Mouse (Mus musculus) liver, embryonic 15.5 days (tissue): ENCODE measurements around the gene Zfhx3. TPM values are rescaled to one million over a fixed set of nuclear protein-coding genes. Genes with fewer than 3 reads are reported as not detected.

ENCODE experiments used
- ATAC-seq: fragments of 200-750 bp; cut with Nextera tagmentation; 2 replicates; pipeline ENCODE4 v1.8.0; 2017; ENCODE audit warnings: moderate number of reproducible peaks, mild to moderate bottlenecking, moderate library complexity; ENCODE audit not compliant: insufficient read depth
- H3K27ac ChIP-seq: fragments of 300-500 bp; sonication (generic); replicated peaks from 2 replicates; pipeline ENCODE4 v1.5.1; 2015; ENCODE audit warnings: mild to moderate bottlenecking, inconsistent platforms
- H3K27me3 ChIP-seq: fragments of 300-500 bp; sonication (generic); 2 replicates; pipeline ENCODE4 v1.6.1; 2015; ENCODE audit warnings: mild to moderate bottlenecking, inconsistent platforms
- H3K36me3 ChIP-seq: fragments of 300-500 bp; sonication (generic); replicated peaks from 2 replicates; pipeline ENCODE4 v1.6.1; 2015; ENCODE audit warnings: moderate library complexity, mild to moderate bottlenecking, inconsistent platforms
- H3K4me1 ChIP-seq: fragments of 300-500 bp; sonication (generic); replicated peaks from 2 replicates; pipeline ENCODE4 v1.6.1; 2015; ENCODE audit warnings: inconsistent platforms
- H3K4me2 ChIP-seq: fragments of 300-500 bp; sonication (generic); 2 replicates; pipeline ENCODE4 v1.6.1; 2015; ENCODE audit warnings: moderate library complexity, mild to moderate bottlenecking, inconsistent platforms
- H3K4me3 ChIP-seq: fragments of 300-500 bp; sonication (generic); replicated peaks from 2 replicates; pipeline ENCODE4 v1.5.1; 2015; ENCODE audit warnings: mild to moderate bottlenecking, inconsistent platforms
- H3K9ac ChIP-seq: fragments of 300-500 bp; sonication (generic); 2 replicates; pipeline ENCODE4 v1.6.1; 2015; ENCODE audit warnings: moderate library complexity, mild to moderate bottlenecking, inconsistent platforms
- H3K9me3 ChIP-seq: fragments of 300-500 bp; sonication (generic); replicated peaks from 2 replicates; pipeline ENCODE4 v1.6.1; 2016; ENCODE audit warnings: inconsistent platforms
- WGBS: fragments of 180-500 bp; shearing (Covaris S2); methylation state at CpG from one replicate; pipeline ENCODE4 v1.1.7; 2015; ENCODE audit warnings: mixed read lengths; ENCODE audit not compliant: insufficient replicate concordance; 5-methylcytosine and 5-hydroxymethylcytosine counted together
- polyA plus RNA-seq: library from polyadenylated mRNA; unstranded; fragments of >200 nt; fragmentation: Nextera tagmentation; extraction: Ambion mirVana; gene quantifications from 2 replicates; pipeline ENCODE4 v1.2.1, GENCODE M21; 2015

The Zfhx3 gene
- polyA plus RNA-seq, 1 experiment from 2014 or later = 1.0 TPM

GRCm38 (mm10) chr8:108695938-108696630, 753.6 kb downstream of the Zfhx3 start:
- no peak for ATAC-seq
- no peaks in the 10 kb centered on the region for H3K9me3 ChIP-seq
- H3K9ac ChIP-seq = no peak overlapping the region
- 1% methylated on average over 31 of the region's 31 CpGs for WGBS
- peak overlapping the region; percentile 17 for H3K4me3 ChIP-seq
- H3K4me1 ChIP-seq = peaks cover 21% of the 10 kb centered on the region
- peak overlapping the region; percentile 49 for H3K4me2 ChIP-seq
- H3K27ac ChIP-seq = no peak overlapping the region
- H3K36me3 ChIP-seq = no peaks in the 10 kb centered on the region
- peaks cover 77% of the 10 kb centered on the region for H3K27me3 ChIP-seq

GRCm38 (mm10) chr8:108696631-108697410, 754.4 kb downstream of the Zfhx3 start:
- no peak overlapping the region for H3K9ac ChIP-seq
- H3K27me3 ChIP-seq = peaks cover 84% of the 10 kb centered on the region
- H3K27ac ChIP-seq = no peak overlapping the region

GRCm38 (mm10) chr8:108697589-108697988, 755.1 kb downstream of the Zfhx3 start:
- no peak overlapping the region for H3K4me3 ChIP-seq
- ATAC-seq = no peak
- no peaks in the 10 kb centered on the region for H3K9me3 ChIP-seq
- WGBS = 5% methylated on average over 13 of the region's 13 CpGs
- no peak overlapping the region for H3K4me2 ChIP-seq
- peaks cover 15% of the 10 kb centered on the region; the same call in 1 of the 2 replicates for H3K4me1 ChIP-seq
- peaks cover 92% of the 10 kb centered on the region for H3K27me3 ChIP-seq
- H3K36me3 ChIP-seq = no peaks in the 10 kb centered on the region
- no peak overlapping the region for H3K27ac ChIP-seq
- H3K9ac ChIP-seq = no peak overlapping the region

More at GRCm38 (mm10) chr8:108696631-108697410, 754.4 kb downstream of the Zfhx3 start:
- ATAC-seq = no peak
- Histone ChIP-seq H3K4me2 (0 out of 2 replicates have a peak overlapping the region, but pooled peaks have one; percentile 49), H3K9me3 (no peaks in the 10 kb centered on the region), H3K4me1 (peaks cover 15% of the 10 kb centered on the region; the same call in 1 of the 2 replicates), H3K36me3 (no peaks in the 10 kb centered on the region), H3K4me3 (no peak overlapping the region)
- WGBS = 4% methylated on average over 27 of the region's 27 CpGs

GRCm38 (mm10) chr8:108698101-108698660, 755.7 kb downstream of the Zfhx3 start:
- no peak overlapping the region for H3K27ac ChIP-seq
- no peaks in the 10 kb centered on the region for H3K9me3 ChIP-seq
- no peaks in the 10 kb centered on the region for H3K36me3 ChIP-seq
- no peak overlapping the region for H3K9ac ChIP-seq
- ATAC-seq = no peak
- H3K4me3 ChIP-seq = no peak overlapping the region
- H3K27me3 ChIP-seq = peaks cover 97% of the 10 kb centered on the region
- WGBS = 7% methylated on average over 5 of the region's 5 CpGs
- no peak overlapping the region for H3K4me2 ChIP-seq
- H3K4me1 ChIP-seq = peaks cover 15% of the 10 kb centered on the region; the same call in 1 of the 2 replicates

GRCm38 (mm10) chr8:108699011-108699410, 756.6 kb downstream of the Zfhx3 start:
- H3K9ac ChIP-seq = no peak overlapping the region
- no peak overlapping the region for H3K4me2 ChIP-seq
- 6% methylated on average over 3 of the region's 3 CpGs for WGBS
- H3K36me3 ChIP-seq = no peaks in the 10 kb centered on the region
- peaks cover 15% of the 10 kb centered on the region; the same call in 1 of the 2 replicates for H3K4me1 ChIP-seq
- no peak for ATAC-seq
- no peaks in the 10 kb centered on the region for H3K9me3 ChIP-seq
- no peak overlapping the region for H3K27ac ChIP-seq
- no peak overlapping the region for H3K4me3 ChIP-seq
- peaks cover 97% of the 10 kb centered on the region for H3K27me3 ChIP-seq

GRCm38 (mm10) chr8:108699454-108700345, 757.3 kb downstream of the Zfhx3 start:
- no peak for ATAC-seq
- Histone ChIP-seq H3K4me3 (no peak overlapping the region), H3K9me3 (no peaks in the 10 kb centered on the region), H3K27me3 (peaks cover 97% of the 10 kb centered on the region), H3K9ac (no peak overlapping the region), H3K27ac (no peak overlapping the region), H3K4me1 (peaks cover 15% of the 10 kb centered on the region; the same call in 1 of the 2 replicates), H3K4me2 (no peak overlapping the region), H3K36me3 (no peaks in the 10 kb centered on the region)
- WGBS = 5% methylated on average over 23 of the region's 23 CpGs

GRCm38 (mm10) chr8:108701381-108702175, 759.1 kb downstream of the Zfhx3 start:
- WGBS = 20% methylated on average over 7 of the region's 7 CpGs
- ATAC-seq = no peak
- H3K9me3 ChIP-seq = no peaks in the 10 kb centered on the region
- H3K9ac ChIP-seq = no peak overlapping the region
- H3K27me3 ChIP-seq = peaks cover 97% of the 10 kb centered on the region
- no peaks in the 10 kb centered on the region for H3K36me3 ChIP-seq
- H3K4me2 ChIP-seq = no peak overlapping the region
- 0 out of 2 replicates have a peak, but pooled peaks cover 1% of the 10 kb centered on the region for H3K4me1 ChIP-seq
- H3K4me3 ChIP-seq = no peak overlapping the region
- H3K27ac ChIP-seq = no peak overlapping the region

GRCm38 (mm10) chr8:108702201-108702600, 759.8 kb downstream of the Zfhx3 start:
- Histone ChIP-seq H3K9ac (no peak overlapping the region), H3K4me1 (peaks cover 3% of the 10 kb centered on the region), H3K36me3 (no peaks in the 10 kb centered on the region), H3K27me3 (peaks cover 97% of the 10 kb centered on the region), H3K4me2 (no peak overlapping the region), H3K9me3 (no peaks in the 10 kb centered on the region), H3K4me3 (no peak overlapping the region), H3K27ac (no peak overlapping the region)
- ATAC-seq = no peak
- WGBS = 44% methylated on average over 1 of the region's 1 CpGs

- no peak overlapping the region for H3K9ac ChIP-seq
- peak overlapping the region; percentile 72 for H3K4me2 ChIP-seq
- H3K27me3 ChIP-seq = peaks cover 86% of the 10 kb centered on the region
- no peaks in the 10 kb centered on the region for H3K36me3 ChIP-seq
- H3K4me3 ChIP-seq = 0 out of 2 replicates have a peak overlapping the region, but pooled peaks have one; percentile 7
- no peak for ATAC-seq
- 47% methylated on average over 2 of the region's 2 CpGs for WGBS
- H3K9me3 ChIP-seq = no peaks in the 10 kb centered on the region
- H3K27ac ChIP-seq = 0 out of 2 replicates have a peak overlapping the region, but pooled peaks have one; percentile 1
- peaks cover 12% of the 10 kb centered on the region for H3K4me1 ChIP-seq
These were observed 763.3 kb downstream of the Zfhx3 start for GRCm38 (mm10) chr8:108705751-108706150.

- H3K4me1 ChIP-seq = peaks cover 13% of the 10 kb centered on the region
- WGBS = 9% methylated on average over 3 of the region's 3 CpGs
- no peak for ATAC-seq
- no peaks in the 10 kb centered on the region for H3K36me3 ChIP-seq
- H3K4me3 ChIP-seq = peak overlapping the region; percentile 11; the same call in 1 of the 2 replicates
- peak overlapping the region; percentile 72; the same call in 1 of the 2 replicates for H3K4me2 ChIP-seq
- peaks cover 79% of the 10 kb centered on the region for H3K27me3 ChIP-seq
- no peaks in the 10 kb centered on the region for H3K9me3 ChIP-seq
- H3K9ac ChIP-seq = no peak overlapping the region
- 0 out of 2 replicates have a peak overlapping the region, but pooled peaks have one; percentile 1 for H3K27ac ChIP-seq
These were observed 764.0 kb downstream of the Zfhx3 start for GRCm38 (mm10) chr8:108706491-108706847.
